Mouse (Mus musculus): ENCODE measurements around the gene Gm12216.
"Not testable (repeated sequence)": the region's sequence is repeated elsewhere in the genome, so short reads cannot be mapped to it uniquely, and the experiment has no call there.

Gene Gm12216

GRCm38 (mm10) chr11:53770125-53770791 lies 88.8 kb downstream of the Gm12216 start:
- DNase-seq (ENCODE audit: low spot score in 2 of 2), result peak; percentile 35 to 47

GRCm38 (mm10) chr11:53769760-53770124 lies 89.3 kb downstream of the Gm12216 start, which contains the start of gene Irf1:
Gene Irf1, plus strand, starts transcription at chr11:53770014.
- peak; percentile 73 to 78 for DNase-seq (ENCODE audit: low spot score in 2 of 2)

- DNase-seq (ENCODE audit: low spot score in 2 of 2), result no peak
Measured at GRCm38 (mm10) chr11:53769185-53769576, 89.9 kb downstream of the Gm12216 start.

GRCm38 (mm10) chr11:53768422-53769184 lies 90.5 kb downstream of the Gm12216 start:
- no peak for DNase-seq (ENCODE audit: low spot score in 2 of 2)

GRCm38 (mm10) chr11:53764581-53764980 lies 94.5 kb downstream of the Gm12216 start:
- DNase-seq (ENCODE audit: low spot score in 2 of 2), result no peak

- peak; percentile 46 to 71 for DNase-seq (ENCODE audit: low spot score in 2 of 2)
Measured at GRCm38 (mm10) chr11:53763496-53764140, 95.4 kb downstream of the Gm12216 start.

- peak in 1 of 2 experiments; percentile 42 for DNase-seq (ENCODE audit: low spot score in 2 of 2)
Measured at GRCm38 (mm10) chr11:53762827-53763495, 96.1 kb downstream of the Gm12216 start.

GRCm38 (mm10) chr11:53762426-53762825 lies 96.6 kb downstream of the Gm12216 start:
- DNase-seq (ENCODE audit: low spot score in 2 of 2), result no peak

- peak; percentile 36 to 53 for DNase-seq (ENCODE audit: low spot score in 2 of 2)
Measured at GRCm38 (mm10) chr11:53761822-53762221, 97.2 kb downstream of the Gm12216 start.

GRCm38 (mm10) chr11:53761284-53761683 lies 97.8 kb downstream of the Gm12216 start:
- no peak for DNase-seq (ENCODE audit: low spot score in 2 of 2)

- DNase-seq (ENCODE audit: low spot score in 2 of 2), result no peak
Measured at GRCm38 (mm10) chr11:53759545-53760406, 99.3 kb downstream of the Gm12216 start.

- no peak for DNase-seq (ENCODE audit: low spot score in 2 of 2)
Measured at GRCm38 (mm10) chr11:53758791-53759351, 100.2 kb downstream of the Gm12216 start.

GRCm38 (mm10) chr11:53758033-53758432 lies 101.0 kb downstream of the Gm12216 start:
- not testable (repeated sequence) for DNase-seq (ENCODE audit: low spot score in 2 of 2)

GRCm38 (mm10) chr11:53757612-53758011 lies 101.4 kb downstream of the Gm12216 start:
- DNase-seq (ENCODE audit: low spot score in 2 of 2), result no peak

- DNase-seq (ENCODE audit: low spot score in 2 of 2), result no peak
Measured at GRCm38 (mm10) chr11:53755011-53755595, 104.0 kb downstream of the Gm12216 start.

GRCm38 (mm10) chr11:53749716-53750352 lies 109.2 kb downstream of the Gm12216 start:
- no peak for DNase-seq (ENCODE audit: low spot score in 2 of 2)

GRCm38 (mm10) chr11:53749306-53749705 lies 109.8 kb downstream of the Gm12216 start:
- DNase-seq (ENCODE audit: low spot score in 2 of 2), result no peak

- DNase-seq (ENCODE audit: low spot score in 2 of 2), result no peak
Measured at GRCm38 (mm10) chr11:53748614-53749013, 110.4 kb downstream of the Gm12216 start.

- DNase-seq (ENCODE audit: low spot score in 2 of 2), result no peak
Measured at GRCm38 (mm10) chr11:53747985-53748384, 111.1 kb downstream of the Gm12216 start.

- DNase-seq (ENCODE audit: low spot score in 2 of 2), result no peak
Measured at GRCm38 (mm10) chr11:53745260-53745659, 113.8 kb downstream of the Gm12216 start.

All from cerebellum, postnatal 4 days (tissue).